Mouse (Mus musculus) testis, adult 2 months (tissue): Measurements from ENCODE around the gene Mknk2. TPM values are rescaled to one million over a fixed set of nuclear protein-coding genes. Genes with fewer than 3 reads are reported as not detected.

Experiments
- H3K27ac ChIP-seq: fragments of 200-500 bp; 2 replicates; pipeline ENCODE4 v1.5.1; 2012; ENCODE audit warnings: low read depth, low read length; ENCODE audit not compliant: control insufficient read depth, insufficient read depth
- H3K27me3 ChIP-seq: fragments of 200-500 bp; 2 replicates; pipeline ENCODE4 v1.6.1; 2012; ENCODE audit warnings: mild to moderate bottlenecking, low read length, moderate library complexity; ENCODE audit not compliant: control insufficient read depth, insufficient read depth
- H3K36me3 ChIP-seq: fragments of 200-500 bp; 2 replicates; pipeline ENCODE4 v1.6.1; 2012; ENCODE audit warnings: mild to moderate bottlenecking, low read length; ENCODE audit not compliant: control insufficient read depth, insufficient read depth
- H3K4me1 ChIP-seq: fragments of 200-500 bp; 2 replicates; pipeline ENCODE4 v1.6.1; 2012; ENCODE audit warnings: low read length; ENCODE audit not compliant: control insufficient read depth, insufficient read depth
- H3K4me3 ChIP-seq: fragments of 200-500 bp; 2 replicates; pipeline ENCODE4 v1.5.1; 2012; ENCODE audit warnings: low read depth, mild to moderate bottlenecking, low read length, moderate library complexity, mixed read lengths; ENCODE audit not compliant: control insufficient read depth
- CTCF ChIP-seq: fragments of 200-500 bp; IDR thresholded peaks from 2 replicates; pipeline ENCODE4 v1.5.1; 2012; ENCODE audit warnings: low read depth, mild to moderate bottlenecking, inconsistent platforms, low read length, moderate library complexity; ENCODE audit not compliant: control insufficient read depth, insufficient read depth, insufficient replicate concordance
- POLR2A ChIP-seq: fragments of 200-500 bp; IDR thresholded peaks from 2 replicates; pipeline ENCODE4 v1.6.1; 2012; ENCODE audit warnings: low read depth, mild to moderate bottlenecking, inconsistent platforms, low read length, moderate library complexity; ENCODE audit not compliant: control insufficient read depth
- polyA plus RNA-seq: library from polyadenylated mRNA; depleted of rRNA; stranded (reverse); fragments of >200 nt; gene quantifications from 2 replicates; pipeline ENCODE4 v1.2.3, GENCODE M21; 2012; rRNA removed

Mknk2 gene
- polyA plus RNA-seq, 1 experiment, result 53.5 TPM

- TF ChIP-seq POLR2A, result no peak
- no peak for TF ChIP-seq CTCF
- Histone ChIP-seq H3K4me3 (peak overlapping the region; percentile 97), H3K27ac (peak overlapping the region; percentile 99), H3K4me1 (peaks cover 15% of the 10 kb centered on the region), H3K36me3 (no peaks in the 10 kb centered on the region), H3K27me3 (no peaks in the 10 kb centered on the region)
Observed at GRCm38 (mm10) chr10:80621690-80621939, 56.3 kb downstream of the Mknk2 start.

DNA sequence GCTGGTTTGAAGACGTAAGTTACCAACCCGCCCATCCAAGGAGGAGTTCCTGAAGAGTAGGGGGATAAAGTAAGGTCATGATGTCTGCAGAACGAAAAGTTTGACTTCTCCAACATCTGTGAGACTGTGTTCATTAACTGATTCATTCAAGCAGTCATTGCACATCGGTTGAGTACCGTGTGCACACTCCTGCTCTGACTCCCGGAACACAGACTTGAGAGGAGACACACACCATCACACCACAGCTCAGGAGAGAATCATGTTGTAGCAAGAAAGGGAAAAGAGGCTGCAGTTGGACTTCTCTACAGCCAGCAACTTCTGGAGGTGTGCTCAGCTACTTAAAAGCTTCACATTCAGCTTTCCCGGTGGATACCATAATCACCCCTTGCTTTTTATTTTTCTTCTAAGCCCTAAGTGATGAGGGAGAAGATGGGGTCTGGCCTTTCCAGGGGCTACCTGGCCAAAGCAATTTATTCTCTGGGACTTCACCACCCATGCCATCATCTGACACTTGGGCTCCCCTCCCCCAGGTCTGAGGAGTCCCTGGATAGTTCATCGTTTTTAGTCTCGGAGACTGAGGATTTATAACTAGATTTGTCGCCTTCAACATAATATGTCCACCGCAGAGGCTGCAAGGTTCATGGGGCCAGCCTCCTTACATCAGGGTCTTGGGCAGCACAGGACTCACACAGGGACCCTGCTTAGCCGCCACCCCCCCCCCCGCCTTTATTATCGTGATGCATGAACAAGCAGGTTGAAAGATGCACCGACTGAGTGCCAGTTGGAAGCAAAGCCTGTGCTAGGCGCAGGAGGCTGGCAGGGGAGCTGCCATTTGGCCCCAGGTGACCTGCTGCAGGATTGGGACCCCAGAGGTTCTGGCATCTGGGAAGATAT, 56.9 kb downstream of the Mknk2 start:
- H3K27me3 ChIP-seq, result no peaks in the 10 kb centered on the region
- TF ChIP-seq CTCF (no peak), POLR2A (no peak)
- peak overlapping the region; percentile 99 for H3K27ac ChIP-seq
- peak overlapping the region; percentile 97 for H3K4me3 ChIP-seq
- H3K36me3 ChIP-seq, result no peaks in the 10 kb centered on the region
- H3K4me1 ChIP-seq, result peaks cover 15% of the 10 kb centered on the region

DNA sequence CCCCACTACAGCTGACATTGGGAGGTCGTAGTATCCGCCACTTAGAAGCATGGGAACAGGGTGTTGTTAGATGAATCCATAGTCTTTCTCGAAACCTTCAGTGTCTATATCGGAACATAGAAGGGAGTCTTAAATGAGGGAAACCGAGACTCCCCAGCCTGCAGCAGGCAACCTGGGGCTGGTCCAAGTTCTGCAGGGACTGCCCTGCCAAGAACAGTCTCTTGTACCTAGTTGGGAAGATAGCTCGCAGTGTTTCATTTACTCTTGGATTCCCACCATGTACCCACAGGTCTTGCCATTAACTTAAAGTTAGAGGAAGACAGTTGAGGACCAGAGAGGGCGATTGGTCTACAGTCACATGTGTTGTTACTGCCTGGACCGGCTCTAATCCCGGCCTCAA, 57.5 kb downstream of the Mknk2 start:
- Histone ChIP-seq H3K27ac (no peak overlapping the region), H3K27me3 (no peaks in the 10 kb centered on the region), H3K4me1 (peaks cover 15% of the 10 kb centered on the region), H3K4me3 (peak overlapping the region; percentile 97), H3K36me3 (no peaks in the 10 kb centered on the region)
- no peak for TF ChIP-seq POLR2A
- no peak for TF ChIP-seq CTCF

DNA sequence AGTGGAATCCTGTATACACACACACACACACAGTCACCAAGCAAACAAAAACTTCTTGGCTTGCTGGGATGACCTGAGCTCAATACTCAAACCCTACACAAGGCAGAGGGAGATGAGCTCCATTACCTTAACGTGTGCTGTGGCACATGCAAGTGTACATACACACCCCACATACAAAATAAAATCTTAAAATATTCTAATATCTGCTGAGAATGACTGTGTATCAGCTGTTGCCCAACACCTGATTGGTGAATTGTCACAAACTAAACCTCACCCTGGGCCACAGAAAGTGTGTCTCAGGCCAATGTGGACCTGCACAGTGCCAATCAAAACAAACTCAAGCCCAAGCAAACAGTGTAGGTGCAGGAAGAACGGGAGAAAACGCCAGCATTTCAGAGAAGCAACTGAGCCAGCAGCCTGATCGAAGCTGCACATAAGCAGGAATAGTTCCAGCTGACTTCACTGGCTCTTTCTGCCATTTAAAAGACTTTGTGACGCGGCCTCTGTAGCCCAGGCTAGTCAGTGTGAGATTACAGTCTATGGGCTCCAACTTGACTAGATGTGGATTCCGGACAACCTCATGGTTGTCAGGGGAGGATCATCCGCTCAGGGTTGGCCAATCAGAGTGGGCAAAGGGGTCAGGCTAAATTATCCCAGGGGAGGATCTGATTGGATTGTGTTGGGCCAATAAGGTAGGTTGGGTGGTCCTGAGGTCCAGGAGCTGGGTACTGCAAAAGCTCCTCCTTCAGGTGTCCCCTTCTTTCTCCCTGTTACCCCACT, 58.3 kb downstream of the Mknk2 start:
- peak overlapping the region; percentile 97 for H3K4me3 ChIP-seq
- H3K4me1 ChIP-seq, result peaks cover 15% of the 10 kb centered on the region
- 0 out of 2 replicates have a peak overlapping the region, but pooled peaks have one; percentile 24 for H3K27ac ChIP-seq
- no peak for TF ChIP-seq POLR2A
- no peak for TF ChIP-seq CTCF
- no peaks in the 10 kb centered on the region for H3K27me3 ChIP-seq
- H3K36me3 ChIP-seq, result no peaks in the 10 kb centered on the region

DNA sequence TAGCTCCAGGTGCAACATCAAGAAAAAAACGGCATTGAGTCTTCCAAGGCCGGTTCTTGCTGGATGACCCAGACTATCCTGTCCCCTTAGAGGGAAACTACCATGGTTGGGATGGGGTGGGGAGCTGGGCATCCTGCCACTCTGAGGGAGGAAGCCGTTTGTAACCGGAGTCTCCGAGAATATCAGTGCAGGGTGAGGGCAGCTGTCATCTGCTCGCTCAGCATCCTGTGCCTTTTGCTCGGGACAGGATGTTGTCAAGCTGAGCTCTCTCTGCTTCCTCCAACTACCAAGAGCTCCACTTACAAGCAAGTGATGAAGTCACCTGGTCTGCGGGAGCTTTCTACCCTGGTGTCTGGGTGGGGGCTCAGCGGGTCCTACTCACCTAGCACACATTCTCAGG, 59.7 kb downstream of the Mknk2 start:
- TF ChIP-seq CTCF, result 0 out of 2 replicates have a peak, but pooled peaks have one; percentile 3
- TF ChIP-seq POLR2A, result no peak
- no peak overlapping the region for H3K4me3 ChIP-seq
- no peak overlapping the region for H3K27ac ChIP-seq
- no peaks in the 10 kb centered on the region for H3K36me3 ChIP-seq
- H3K4me1 ChIP-seq, result peaks cover 6% of the 10 kb centered on the region
- no peaks in the 10 kb centered on the region for H3K27me3 ChIP-seq

Other genes with a start within 250 kb of the Mknk2 start
- 13.4 and 14.9 TPM in 2 replicates for gene Tcf3, start 244.5 kb downstream of the Mknk2 start, polyA plus RNA-seq
- 0.43 and 0.52 TPM in 2 replicates for gene Onecut3, start 183.3 kb downstream of the Mknk2 start, polyA plus RNA-seq
- 1,123 and 1,230 TPM in 2 replicates for gene Atp8b3, start 139.0 kb downstream of the Mknk2 start, polyA plus RNA-seq
- 201 and 214 TPM in 2 replicates for gene Rexo1, start 116.6 kb downstream of the Mknk2 start, polyA plus RNA-seq
- 7.5 and 7.7 TPM in 2 replicates for gene Klf16, start 100.8 kb downstream of the Mknk2 start, polyA plus RNA-seq
- gene Abhd17a, start 87.8 kb downstream of the Mknk2 start, polyA plus RNA-seq, result 246 and 291 TPM in 2 replicates
- 58.8 and 61.6 TPM in 2 replicates for gene Scamp4, start 75.2 kb downstream of the Mknk2 start, polyA plus RNA-seq
- 46.6 and 56.1 TPM in 2 replicates for gene Adat3, start 75.2 kb downstream of the Mknk2 start, polyA plus RNA-seq
- 1.9 and 2.1 TPM in 2 replicates for gene Gm49322, start 72.1 kb downstream of the Mknk2 start, polyA plus RNA-seq
- gene Csnk1g2, start 55.3 kb downstream of the Mknk2 start, polyA plus RNA-seq, result 1,079 and 1,184 TPM in 2 replicates
- gene Btbd2, start 21.0 kb downstream of the Mknk2 start, polyA plus RNA-seq, result 18.9 and 20.5 TPM in 2 replicates
- 11.1 and 12.5 TPM in 2 replicates for gene Mob3a, start 23.9 kb upstream of the Mknk2 start, polyA plus RNA-seq
- 339 and 385 TPM in 2 replicates for gene Izumo4, start 24.1 kb upstream of the Mknk2 start, polyA plus RNA-seq
- gene Ap3d1, start 64.2 kb upstream of the Mknk2 start, polyA plus RNA-seq, result 178 and 195 TPM in 2 replicates
- gene Dot1l, start 77.1 kb upstream of the Mknk2 start, polyA plus RNA-seq, result 168 and 189 TPM in 2 replicates
- 65.7 and 67.4 TPM in 2 replicates for gene Sf3a2, start 120.1 kb upstream of the Mknk2 start, polyA plus RNA-seq
- 41.4 and 45.8 TPM in 2 replicates for gene Plekhj1, start 120.5 kb upstream of the Mknk2 start, polyA plus RNA-seq
- 2.5 and 3.2 TPM in 2 replicates for gene Amh, start 127.1 kb upstream of the Mknk2 start, polyA plus RNA-seq
- 1.2 and 1.4 TPM in 2 replicates for gene Jsrp1, start 135.4 kb upstream of the Mknk2 start, polyA plus RNA-seq
- 261 and 275 TPM in 2 replicates for gene Oaz1, start 148.5 kb upstream of the Mknk2 start, polyA plus RNA-seq
- 0.16 and 0.26 TPM in 2 replicates for gene Lingo3, start 165.9 kb upstream of the Mknk2 start, polyA plus RNA-seq
- 60.3 and 67.0 TPM in 2 replicates for gene Lsm7, start 177.1 kb upstream of the Mknk2 start, polyA plus RNA-seq
- gene Sppl2b, start 177.2 kb upstream of the Mknk2 start, polyA plus RNA-seq, result 169 and 173 TPM in 2 replicates
- gene Tmprss9, start 193.7 kb upstream of the Mknk2 start, polyA plus RNA-seq, result 2.0 and 2.7 TPM in 2 replicates
- gene Timm13, start 222.9 kb upstream of the Mknk2 start, polyA plus RNA-seq, result 76.7 and 104 TPM in 2 replicates
- gene Lmnb2, start 240.1 kb upstream of the Mknk2 start, polyA plus RNA-seq, result 177 TPM in 2 replicates